Mouse (Mus musculus) midbrain, embryonic 16.5 days (tissue): Measurements from ENCODE around the gene Ube2l6. TPM values are rescaled to one million over a fixed set of nuclear protein-coding genes. Genes with fewer than 3 reads are reported as not detected.

Experiments
- ATAC-seq: fragments of 200-750 bp; cut with Nextera tagmentation; 2 replicates; pipeline ENCODE4 v1.8.0; 2017; ENCODE audit warnings: moderate TSS enrichment
- H3K27ac ChIP-seq: fragments of 300-500 bp; sonication (generic); 2 replicates; pipeline ENCODE4 v1.5.1; 2014; ENCODE audit warnings: mild to moderate bottlenecking, low read length, mixed read lengths
- H3K27me3 ChIP-seq: fragments of 300-500 bp; sonication (generic); 2 replicates; pipeline ENCODE4 v1.6.1; 2014; ENCODE audit warnings: low read depth, low read length, mixed read lengths; ENCODE audit not compliant: control insufficient read depth, insufficient read depth
- H3K36me3 ChIP-seq: fragments of 300-500 bp; sonication (generic); 2 replicates; pipeline ENCODE4 v1.6.1; 2014; ENCODE audit warnings: mild to moderate bottlenecking, low read length, moderate library complexity, mixed read lengths; ENCODE audit not compliant: control insufficient read depth, insufficient read depth
- H3K4me1 ChIP-seq: fragments of 300-500 bp; sonication (generic); 2 replicates; pipeline ENCODE4 v1.6.1; 2014; ENCODE audit warnings: mild to moderate bottlenecking, low read length, mixed read lengths; ENCODE audit not compliant: control insufficient read depth, insufficient read depth
- H3K4me2 ChIP-seq: fragments of 300-500 bp; sonication (generic); 2 replicates; pipeline ENCODE4 v1.6.1; 2014; ENCODE audit warnings: mild to moderate bottlenecking, low read length, mixed read lengths
- H3K4me3 ChIP-seq: fragments of 300-500 bp; sonication (generic); 2 replicates; pipeline ENCODE4 v1.5.1; 2014; ENCODE audit warnings: low read depth, mild to moderate bottlenecking, low read length, moderate library complexity, mixed read lengths
- H3K9ac ChIP-seq: fragments of 300-500 bp; sonication (generic); 2 replicates; pipeline ENCODE4 v1.6.1; 2014; ENCODE audit warnings: low read depth, low read length, mixed read lengths
- H3K9me3 ChIP-seq: fragments of 300-500 bp; sonication (generic); replicated peaks from 2 replicates; pipeline ENCODE4 v1.6.1; 2014; ENCODE audit warnings: mild to moderate bottlenecking, low read length, mixed read lengths; ENCODE audit not compliant: control insufficient read depth, poor library complexity, severe bottlenecking
- WGBS: fragments of 180-500 bp; shearing (Covaris S2); extraction: QIAGEN DNeasy Blood & Tissue Kit; methylation state at CpG from one replicate; pipeline ENCODE4 v1.1.7; 2014; 5-methylcytosine and 5-hydroxymethylcytosine counted together
- polyA plus RNA-seq: library from polyadenylated mRNA; unstranded; fragments of >200 nt; fragmentation: Nextera tagmentation; extraction: Ambion mirVana; gene quantifications from 2 replicates; pipeline ENCODE4 v1.2.1, GENCODE M21; 2015

Gene Ube2l6
- polyA plus RNA-seq, 1 experiment from 2014 or later: 22.9 TPM

DNA sequence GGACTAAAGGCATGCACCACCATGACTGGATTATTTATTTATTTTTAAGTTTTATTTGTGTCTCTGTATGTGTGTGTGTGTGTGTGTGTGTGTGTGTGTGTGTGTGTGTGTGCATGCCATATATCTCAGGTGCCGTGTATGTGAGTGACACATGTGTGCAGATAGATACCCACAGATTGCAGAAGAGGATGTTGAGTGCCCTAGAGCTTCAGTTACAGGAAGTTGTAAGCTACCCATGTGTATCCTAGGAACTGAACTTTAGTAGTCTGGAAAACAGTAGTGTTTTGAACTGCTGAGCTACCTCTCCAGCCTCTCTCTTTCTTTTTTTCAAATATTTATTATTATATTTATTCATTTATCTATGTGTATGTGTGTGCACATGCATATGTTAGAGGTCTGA, 15.3 kb upstream of the Ube2l6 start:
- no peaks in the 10 kb centered on the region for H3K36me3 ChIP-seq
- ATAC-seq: no peak
- no peaks in the 10 kb centered on the region for H3K9me3 ChIP-seq
- no peaks in the 10 kb centered on the region for H3K4me1 ChIP-seq
- H3K27ac ChIP-seq: no peak overlapping the region
- WGBS: 100% methylated on average over 1 of the region's 1 CpGs
- H3K4me2 ChIP-seq: no peak overlapping the region
- no peaks in the 10 kb centered on the region for H3K27me3 ChIP-seq
- H3K9ac ChIP-seq: no peak overlapping the region
- H3K4me3 ChIP-seq: no peak overlapping the region

DNA sequence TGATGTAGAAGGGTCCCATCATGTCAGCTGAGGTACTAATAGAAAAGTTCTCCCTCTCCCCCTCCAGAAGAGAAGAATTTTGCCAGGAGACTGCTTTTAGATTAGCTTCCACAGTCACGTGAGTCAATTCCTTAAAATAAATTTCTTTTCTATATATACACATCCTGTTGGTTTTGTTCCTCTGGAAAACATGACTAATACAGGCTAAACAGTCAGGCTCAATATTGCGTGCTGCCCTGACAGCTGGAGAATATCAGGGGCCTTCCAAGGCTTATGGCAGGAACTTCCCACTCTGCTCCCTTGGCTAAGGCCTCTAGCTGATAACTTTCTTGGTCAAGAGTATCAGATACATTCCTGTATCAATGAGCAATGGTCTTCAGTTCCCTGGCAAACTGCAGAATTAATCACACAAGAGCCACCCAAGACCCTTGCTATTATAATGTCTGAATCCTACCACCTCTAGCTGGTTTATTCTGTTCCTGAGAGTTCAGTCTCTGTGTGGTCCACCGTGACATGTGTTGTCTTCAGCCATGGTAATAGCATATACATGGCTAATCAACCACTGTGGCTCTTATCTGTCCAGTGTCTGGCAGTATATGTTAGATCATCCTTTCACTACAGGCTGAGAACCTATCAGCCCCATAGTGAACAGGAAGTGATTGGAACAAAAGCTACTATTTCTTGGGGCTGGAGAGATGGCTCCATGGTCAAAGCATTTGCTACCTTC, 14.6 kb upstream of the Ube2l6 start:
- Histone ChIP-seq H3K4me2 (no peak overlapping the region), H3K4me1 (no peaks in the 10 kb centered on the region), H3K27me3 (no peaks in the 10 kb centered on the region), H3K4me3 (no peak overlapping the region), H3K9me3 (no peaks in the 10 kb centered on the region), H3K27ac (no peak overlapping the region), H3K36me3 (no peaks in the 10 kb centered on the region), H3K9ac (no peak overlapping the region)
- no peak for ATAC-seq
- WGBS: 90% methylated on average over 3 of the region's 3 CpGs

DNA sequence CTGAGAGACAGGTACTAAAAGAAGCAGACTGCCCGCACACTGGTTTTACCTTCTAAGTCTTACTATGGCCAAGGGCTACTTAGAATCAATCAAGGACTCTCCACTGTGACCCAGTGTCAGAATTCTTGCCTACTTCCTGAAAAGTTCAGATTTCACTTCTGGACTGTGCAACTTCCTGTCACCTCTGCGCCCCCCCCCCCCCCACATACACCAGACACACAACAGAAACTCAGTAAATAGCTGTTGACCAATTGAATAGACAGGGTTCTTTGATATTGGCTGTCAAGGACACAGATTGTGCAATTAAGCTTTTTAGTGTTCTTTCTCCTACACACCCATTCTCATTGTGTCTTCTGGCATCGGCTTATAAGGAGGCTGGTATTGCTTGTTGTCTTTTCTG, 10.3 kb upstream of the Ube2l6 start:
- Histone ChIP-seq H3K9me3 (no peaks in the 10 kb centered on the region), H3K27ac (no peak overlapping the region), H3K9ac (no peak overlapping the region), H3K36me3 (no peaks in the 10 kb centered on the region), H3K4me2 (no peak overlapping the region), H3K27me3 (no peaks in the 10 kb centered on the region), H3K4me3 (no peak overlapping the region), H3K4me1 (no peaks in the 10 kb centered on the region)
- 88% methylated on average over 3 of the region's 3 CpGs for WGBS
- ATAC-seq: no peak

DNA sequence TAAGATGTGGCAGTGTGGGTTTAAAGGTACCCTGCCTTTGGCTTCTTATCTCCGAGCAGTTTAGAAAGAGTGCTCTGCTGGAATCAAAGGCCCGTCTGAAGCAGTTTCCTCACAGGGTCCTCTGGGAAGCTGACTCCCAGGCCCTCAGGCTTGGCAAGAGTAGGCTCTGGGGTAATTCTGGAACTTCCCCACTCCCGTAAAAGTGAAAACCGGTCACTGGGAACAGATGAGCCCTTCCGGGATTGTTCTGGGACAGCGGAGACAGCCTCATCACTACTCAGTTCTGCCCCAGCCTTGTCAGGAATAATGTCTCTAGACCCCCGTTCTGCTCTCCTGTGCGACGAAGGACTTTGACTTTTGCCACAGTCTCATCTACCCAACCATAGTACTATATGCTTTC, 8.2 kb upstream of the Ube2l6 start:
- Histone ChIP-seq H3K4me2 (no peak overlapping the region), H3K4me1 (no peaks in the 10 kb centered on the region), H3K27ac (no peak overlapping the region), H3K36me3 (no peaks in the 10 kb centered on the region), H3K4me3 (no peak overlapping the region), H3K27me3 (no peaks in the 10 kb centered on the region), H3K9me3 (no peaks in the 10 kb centered on the region), H3K9ac (no peak overlapping the region)
- WGBS: 55% methylated on average over 9 of the region's 9 CpGs
- ATAC-seq: 0 out of 2 replicates have a peak, but pooled peaks have one; percentile 42

DNA sequence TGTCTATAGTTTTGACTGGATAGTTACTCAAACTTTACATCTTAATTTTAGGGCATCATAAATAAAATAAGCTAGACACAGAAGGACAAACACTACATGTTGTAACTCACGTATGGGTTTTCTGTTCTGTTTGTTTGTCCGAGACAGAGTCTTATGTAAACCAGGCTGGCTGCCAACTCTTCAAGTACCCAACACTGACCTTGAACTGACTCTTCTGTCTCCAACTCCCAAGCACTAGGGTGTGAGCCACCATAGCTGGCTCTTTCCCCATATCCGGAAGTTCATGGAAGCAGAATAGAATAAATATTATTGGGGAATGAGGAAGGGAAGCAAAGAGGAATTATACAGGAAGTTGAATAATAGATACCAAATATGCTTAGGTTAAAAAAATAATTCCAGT, 6.1 kb upstream of the Ube2l6 start:
- Histone ChIP-seq H3K4me3 (no peak overlapping the region), H3K9me3 (no peaks in the 10 kb centered on the region), H3K27ac (no peak overlapping the region), H3K4me1 (no peaks in the 10 kb centered on the region), H3K4me2 (no peak overlapping the region), H3K36me3 (no peaks in the 10 kb centered on the region), H3K27me3 (no peaks in the 10 kb centered on the region), H3K9ac (no peak overlapping the region)
- WGBS: 85% methylated on average over 3 of the region's 3 CpGs
- no peak for ATAC-seq

DNA sequence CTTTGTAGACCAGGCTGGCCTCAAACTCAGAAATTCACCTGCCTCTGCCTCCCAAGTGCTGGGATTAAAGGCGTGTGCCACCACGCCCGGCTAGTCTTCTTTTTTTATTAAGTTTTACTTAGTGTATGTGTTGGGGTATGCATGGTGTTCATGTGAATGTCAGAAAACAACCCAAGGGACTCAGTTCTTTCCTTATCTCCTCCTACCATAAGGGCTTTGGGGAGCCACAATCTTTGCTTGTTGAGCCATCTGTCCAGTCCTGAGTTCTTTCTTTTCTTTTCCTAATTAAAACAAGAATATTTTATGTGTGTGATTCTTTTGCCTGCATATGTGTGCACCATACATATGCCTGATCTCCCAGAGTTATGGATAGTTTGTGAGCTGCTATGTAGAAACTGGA, 5.5 kb upstream of the Ube2l6 start:
- Histone ChIP-seq H3K9me3 (no peaks in the 10 kb centered on the region), H3K27ac (no peak overlapping the region), H3K4me3 (no peak overlapping the region), H3K9ac (no peak overlapping the region), H3K4me1 (peaks cover 3% of the 10 kb centered on the region; the same call in 1 of the 2 replicates), H3K36me3 (no peaks in the 10 kb centered on the region), H3K4me2 (no peak overlapping the region), H3K27me3 (no peaks in the 10 kb centered on the region)
- 89% methylated on average over 3 of the region's 3 CpGs for WGBS
- ATAC-seq: no peak

DNA sequence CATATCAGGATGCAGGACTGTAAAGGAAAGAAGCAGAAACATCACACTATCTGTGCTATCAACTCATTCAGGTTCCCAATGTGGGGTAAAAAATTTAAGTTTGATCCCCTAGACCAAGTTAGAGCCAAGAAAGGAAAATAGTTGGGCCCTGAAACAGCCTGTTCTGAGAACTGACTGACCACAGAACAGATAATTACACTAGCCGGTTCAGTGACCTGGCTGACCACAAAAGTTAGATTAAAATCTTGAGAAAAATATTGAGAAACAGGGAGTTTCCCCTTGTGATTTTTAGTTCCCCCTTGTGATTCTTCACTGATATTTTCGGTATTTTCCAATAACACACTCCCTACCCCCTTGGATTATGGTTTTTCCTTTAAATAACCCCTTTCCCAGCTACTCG, 4.8 kb upstream of the Ube2l6 start:
- H3K9me3 ChIP-seq: no peaks in the 10 kb centered on the region
- H3K4me1 ChIP-seq: peaks cover 3% of the 10 kb centered on the region; the same call in 1 of the 2 replicates
- H3K4me3 ChIP-seq: no peak overlapping the region
- ATAC-seq: no peak
- H3K9ac ChIP-seq: no peak overlapping the region
- WGBS: 92% methylated on average over 3 of the region's 3 CpGs
- H3K27ac ChIP-seq: no peak overlapping the region
- H3K4me2 ChIP-seq: no peak overlapping the region
- H3K36me3 ChIP-seq: no peaks in the 10 kb centered on the region
- no peaks in the 10 kb centered on the region for H3K27me3 ChIP-seq

DNA sequence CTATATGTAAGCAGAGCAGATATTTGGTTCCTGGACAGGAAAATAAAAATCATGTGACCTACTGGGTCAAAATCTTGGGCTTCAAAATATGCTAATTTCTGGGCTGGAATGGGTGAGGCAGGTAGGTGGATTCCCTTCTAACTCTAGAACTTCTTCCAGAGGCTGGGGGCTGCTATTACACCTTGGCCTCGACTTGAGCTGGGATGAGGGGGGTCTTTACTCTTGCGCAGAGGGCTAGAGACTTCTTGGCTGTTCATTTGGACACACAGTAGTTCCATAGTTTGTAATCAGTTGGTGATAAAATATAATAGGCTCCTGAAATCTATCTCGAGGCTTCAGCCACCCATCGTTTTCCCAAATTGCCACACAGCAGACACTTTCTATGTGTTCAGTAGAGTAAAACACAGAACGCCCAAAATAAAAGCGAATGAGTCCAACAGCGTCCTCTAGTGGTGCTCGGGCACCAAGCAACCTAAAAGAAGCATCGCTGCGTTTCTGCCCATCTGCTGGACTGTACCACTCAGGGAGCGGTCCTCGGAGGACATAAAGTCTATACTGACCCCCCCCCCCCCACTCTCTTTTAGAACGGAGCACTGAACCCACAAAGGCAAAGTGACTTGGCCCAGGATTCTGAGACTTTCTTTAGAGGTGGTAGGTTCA, 665 bp upstream of the Ube2l6 start:
- peak overlapping the region; percentile 44 for H3K4me3 ChIP-seq
- peaks cover 9% of the 10 kb centered on the region for H3K4me1 ChIP-seq
- peak overlapping the region; percentile 69 for H3K9ac ChIP-seq
- no peak overlapping the region; the same call in 1 of the 2 replicates for H3K27ac ChIP-seq
- no peaks in the 10 kb centered on the region for H3K36me3 ChIP-seq
- no peaks in the 10 kb centered on the region for H3K27me3 ChIP-seq
- 9% methylated on average over 13 of the region's 13 CpGs for WGBS
- peak overlapping the region; percentile 98 for H3K4me2 ChIP-seq
- H3K9me3 ChIP-seq: no peaks in the 10 kb centered on the region
- ATAC-seq: peak; percentile 69

DNA sequence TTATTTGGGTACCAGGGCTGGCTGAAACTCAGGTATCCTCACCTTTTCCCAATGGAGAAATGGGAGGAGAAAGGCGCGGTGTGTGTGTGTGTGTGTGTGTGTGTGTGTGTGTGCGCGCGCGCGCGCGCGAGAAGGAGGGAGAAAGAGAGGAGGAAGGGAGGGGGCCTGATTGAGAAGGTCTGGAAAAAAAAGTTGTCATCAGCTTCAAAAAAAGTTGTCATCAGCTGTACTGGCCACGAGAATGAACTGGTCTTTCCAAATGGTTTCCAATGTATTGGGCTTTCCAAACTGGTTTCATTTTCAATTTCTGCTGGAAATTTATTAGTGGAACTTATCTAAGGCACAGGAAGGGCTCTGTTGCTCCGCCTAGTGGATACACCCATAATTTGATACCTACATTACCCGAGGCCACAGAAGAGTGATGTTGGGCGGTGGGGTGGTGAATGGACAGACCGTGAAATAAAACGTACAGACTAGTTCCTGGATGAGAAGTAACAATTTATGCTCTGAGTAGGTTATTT, 473 bp downstream of the Ube2l6 start:
- Histone ChIP-seq H3K9ac (peak overlapping the region; percentile 69), H3K27ac (no peak overlapping the region), H3K27me3 (no peaks in the 10 kb centered on the region), H3K4me3 (peak overlapping the region; percentile 44), H3K4me1 (peaks cover 9% of the 10 kb centered on the region), H3K36me3 (no peaks in the 10 kb centered on the region), H3K4me2 (peak overlapping the region; percentile 98), H3K9me3 (no peaks in the 10 kb centered on the region)
- peak; percentile 61 for ATAC-seq
- WGBS: under 1% methylated on average over 16 of the region's 16 CpGs
